Mouse (Mus musculus) testis, adult 2 months (tissue): ENCODE measurements around the gene Camta1. TPM values are rescaled to one million over a fixed set of nuclear protein-coding genes. Genes with fewer than 3 reads are reported as not detected.

ENCODE experiments used
- H3K27ac ChIP-seq: fragments of 200-500 bp; 2 replicates; pipeline ENCODE4 v1.5.1; 2012; ENCODE audit warnings: low read depth, low read length; ENCODE audit not compliant: control insufficient read depth, insufficient read depth
- H3K27me3 ChIP-seq: fragments of 200-500 bp; 2 replicates; pipeline ENCODE4 v1.6.1; 2012; ENCODE audit warnings: mild to moderate bottlenecking, low read length, moderate library complexity; ENCODE audit not compliant: control insufficient read depth, insufficient read depth
- H3K36me3 ChIP-seq: fragments of 200-500 bp; 2 replicates; pipeline ENCODE4 v1.6.1; 2012; ENCODE audit warnings: mild to moderate bottlenecking, low read length; ENCODE audit not compliant: control insufficient read depth, insufficient read depth
- H3K4me1 ChIP-seq: fragments of 200-500 bp; 2 replicates; pipeline ENCODE4 v1.6.1; 2012; ENCODE audit warnings: low read length; ENCODE audit not compliant: control insufficient read depth, insufficient read depth
- H3K4me3 ChIP-seq: fragments of 200-500 bp; 2 replicates; pipeline ENCODE4 v1.5.1; 2012; ENCODE audit warnings: low read depth, mild to moderate bottlenecking, low read length, moderate library complexity, mixed read lengths; ENCODE audit not compliant: control insufficient read depth
- CTCF ChIP-seq: fragments of 200-500 bp; IDR thresholded peaks from 2 replicates; pipeline ENCODE4 v1.5.1; 2012; ENCODE audit warnings: low read depth, mild to moderate bottlenecking, inconsistent platforms, low read length, moderate library complexity; ENCODE audit not compliant: control insufficient read depth, insufficient read depth, insufficient replicate concordance
- POLR2A ChIP-seq: fragments of 200-500 bp; IDR thresholded peaks from 2 replicates; pipeline ENCODE4 v1.6.1; 2012; ENCODE audit warnings: low read depth, mild to moderate bottlenecking, inconsistent platforms, low read length, moderate library complexity; ENCODE audit not compliant: control insufficient read depth
- polyA plus RNA-seq: library from polyadenylated mRNA; depleted of rRNA; stranded (reverse); fragments of >200 nt; gene quantifications from 2 replicates; pipeline ENCODE4 v1.2.3, GENCODE M21; 2012

Gene Camta1
- polyA plus RNA-seq, 1 experiment, result 15.4 TPM

GRCm38 (mm10) chr4:151767361-151767760 lies 94.3 kb downstream of the Camta1 start:
- TF ChIP-seq CTCF (no peak), POLR2A (no peak)
- Histone ChIP-seq H3K27me3 (no peaks in the 10 kb centered on the region), H3K36me3 (no peaks in the 10 kb centered on the region), H3K4me3 (no peak overlapping the region), H3K4me1 (no peaks in the 10 kb centered on the region), H3K27ac (no peak overlapping the region)

- no peaks in the 10 kb centered on the region for H3K36me3 ChIP-seq
- H3K4me3 ChIP-seq, result no peak overlapping the region
- no peaks in the 10 kb centered on the region for H3K27me3 ChIP-seq
- no peaks in the 10 kb centered on the region for H3K4me1 ChIP-seq
- H3K27ac ChIP-seq, result no peak overlapping the region
- TF ChIP-seq POLR2A (no peak), CTCF (no peak)
Measured at GRCm38 (mm10) chr4:151765376-151765775, 96.3 kb downstream of the Camta1 start.

GRCm38 (mm10) chr4:151763928-151764327 lies 97.7 kb downstream of the Camta1 start:
- no peak overlapping the region for H3K27ac ChIP-seq
- no peak overlapping the region for H3K4me3 ChIP-seq
- H3K36me3 ChIP-seq, result no peaks in the 10 kb centered on the region
- TF ChIP-seq POLR2A (no peak), CTCF (no peak)
- no peaks in the 10 kb centered on the region for H3K4me1 ChIP-seq
- no peaks in the 10 kb centered on the region for H3K27me3 ChIP-seq

GRCm38 (mm10) chr4:151759095-151759494 lies 102.6 kb downstream of the Camta1 start:
- H3K27ac ChIP-seq, result no peak overlapping the region
- H3K36me3 ChIP-seq, result no peaks in the 10 kb centered on the region
- H3K4me3 ChIP-seq, result no peak overlapping the region
- no peaks in the 10 kb centered on the region for H3K27me3 ChIP-seq
- TF ChIP-seq POLR2A (no peak), CTCF (no peak)
- H3K4me1 ChIP-seq, result no peaks in the 10 kb centered on the region

- TF ChIP-seq CTCF, result no peak
- TF ChIP-seq POLR2A, result no peak
- H3K4me3 ChIP-seq, result no peak overlapping the region
Measured at GRCm38 (mm10) chr4:151758337-151758736, 103.3 kb downstream of the Camta1 start.

GRCm38 (mm10) chr4:151757261-151757660 lies 104.4 kb downstream of the Camta1 start:
- H3K4me3 ChIP-seq, result no peak overlapping the region
- H3K4me1 ChIP-seq, result no peaks in the 10 kb centered on the region
- H3K27me3 ChIP-seq, result no peaks in the 10 kb centered on the region
- no peak overlapping the region for H3K27ac ChIP-seq
- TF ChIP-seq CTCF (no peak), POLR2A (no peak)
- no peaks in the 10 kb centered on the region for H3K36me3 ChIP-seq

More at GRCm38 (mm10) chr4:151758337-151758736, 103.3 kb downstream of the Camta1 start:
- Histone ChIP-seq H3K36me3 (no peaks in the 10 kb centered on the region), H3K4me1 (no peaks in the 10 kb centered on the region), H3K27me3 (no peaks in the 10 kb centered on the region), H3K27ac (no peak overlapping the region)

- H3K27me3 ChIP-seq, result no peaks in the 10 kb centered on the region
- TF ChIP-seq POLR2A, result no peak
- TF ChIP-seq CTCF, result no peak
- H3K4me3 ChIP-seq, result no peak overlapping the region
- no peaks in the 10 kb centered on the region for H3K36me3 ChIP-seq
- H3K27ac ChIP-seq, result no peak overlapping the region
- no peaks in the 10 kb centered on the region for H3K4me1 ChIP-seq
Measured at GRCm38 (mm10) chr4:151756400-151756799, 105.3 kb downstream of the Camta1 start.

- H3K27me3 ChIP-seq, result no peaks in the 10 kb centered on the region
- H3K36me3 ChIP-seq, result no peaks in the 10 kb centered on the region
- H3K4me3 ChIP-seq, result no peak overlapping the region
- no peaks in the 10 kb centered on the region for H3K4me1 ChIP-seq
- no peak overlapping the region for H3K27ac ChIP-seq
- no peak for TF ChIP-seq CTCF
- no peak for TF ChIP-seq POLR2A
Measured at GRCm38 (mm10) chr4:151753231-151753630, 108.4 kb downstream of the Camta1 start.
